Mouse (Mus musculus): Measurements from ENCODE around the gene Olfr1474. TPM values are rescaled to one million over a fixed set of nuclear protein-coding genes. Genes with fewer than 3 reads are reported as not detected.
"Not testable (repeated sequence)": the region's sequence is repeated elsewhere in the genome, so short reads cannot be mapped to it uniquely, and the experiment has no call there.

Gene Olfr1474
- total RNA-seq (2021) = not detected

GRCm38 (mm10) chr19:13469265-13469664, at the start of gene Olfr1474:
Gene Olfr1474, plus strand, starts transcription at chr19:13469565.
- intact Hi-C loops (cut with DNase I); DNase-seq: not testable (repeated sequence)

GRCm38 (mm10) chr19:13443109-13443508, 26.3 kb upstream of the Olfr1474 start, which contains the start of gene Olfr1471:
Gene Olfr1471, plus strand, starts transcription at chr19:13443409.
- DNase-seq; intact Hi-C loops (cut with DNase I): not testable (repeated sequence)

GRCm38 (mm10) chr19:13455986-13456385, 13.4 kb upstream of the Olfr1474 start, which contains the start of gene Olfr1472:
Gene Olfr1472, minus strand, starts transcription at chr19:13456086.
- DNase-seq = no peak
- intact Hi-C loops (cut with DNase I) = no loop called here

GRCm38 (mm10) chr19:13480096-13480495, 10.7 kb downstream of the Olfr1474 start, which contains the start of gene Olfr1475:
Gene Olfr1475, minus strand, starts transcription at chr19:13480196.
- DNase-seq = no peak
- intact Hi-C loops (cut with DNase I) = no loop called here

- no peak for DNase-seq
- intact Hi-C loops (cut with DNase I) = no loop called here
Measured at GRCm38 (mm10) chr19:13500246-13500645, 30.9 kb downstream of the Olfr1474 start, which contains the start of gene Olfr1477. Gene Olfr1477, plus strand, starts transcription at chr19:13500546.

Other genes starting within 250 kb of the Olfr1474 start
- not detected for gene Olfr1463, start 238.2 kb upstream of the Olfr1474 start, total RNA-seq (2021)
- gene Olfr1465, start 154.0 kb upstream of the Olfr1474 start, total RNA-seq (2021) = not detected
- not detected for gene Olfr1466, start 130.7 kb upstream of the Olfr1474 start, total RNA-seq (2021)
- gene Olfr1467, start 107.3 kb upstream of the Olfr1474 start, total RNA-seq (2021) = not detected
- gene Olfr1469, start 61.7 kb upstream of the Olfr1474 start, total RNA-seq (2021) = not detected
- not detected for gene Olfr1471, start 26.2 kb upstream of the Olfr1474 start, total RNA-seq (2021)
- gene Olfr1472, start 13.5 kb upstream of the Olfr1474 start, total RNA-seq (2021) = not detected
- gene Olfr1475, start 10.6 kb downstream of the Olfr1474 start, total RNA-seq (2021) = not detected
- not detected for gene Olfr1477, start 31.0 kb downstream of the Olfr1474 start, total RNA-seq (2021)
- gene Olfr1480, start 58.3 kb downstream of the Olfr1474 start, total RNA-seq (2021) = not detected
- gene Olfr1484, start 113.9 kb downstream of the Olfr1474 start, total RNA-seq (2021) = not detected
- not detected for gene Olfr1487, start 147.8 kb downstream of the Olfr1474 start, total RNA-seq (2021)
- gene Olfr1489, start 162.1 kb downstream of the Olfr1474 start, total RNA-seq (2021) = not detected
- gene Olfr1490, start 181.5 kb downstream of the Olfr1474 start, total RNA-seq (2021) = not detected
- not detected for gene Olfr1491, start 227.7 kb downstream of the Olfr1474 start, total RNA-seq (2021)

All from heart, postnatal 10 days (tissue).